Mouse (Mus musculus) midbrain, embryonic 15.5 days (tissue): ENCODE data around the gene Trappc13. TPM values are rescaled to one million over a fixed set of nuclear protein-coding genes. Genes with fewer than 3 reads are reported as not detected.

Experiments used
- ATAC-seq: fragments of 200-750 bp; cut with Nextera tagmentation; replicated peaks from 2 replicates; pipeline ENCODE4 v1.8.0; 2017; ENCODE audit warnings: moderate TSS enrichment
- H3K27ac ChIP-seq: fragments of 300-500 bp; sonication (generic); 2 replicates; pipeline ENCODE4 v1.5.1; 2015; ENCODE audit warnings: mild to moderate bottlenecking, inconsistent platforms
- H3K27me3 ChIP-seq: fragments of 300-500 bp; sonication (generic); replicated peaks from 2 replicates; pipeline ENCODE4 v1.6.1; 2015; ENCODE audit warnings: inconsistent platforms
- H3K36me3 ChIP-seq: fragments of 300-500 bp; sonication (generic); replicated peaks from 2 replicates; pipeline ENCODE4 v1.6.1; 2015; ENCODE audit warnings: inconsistent platforms
- H3K4me1 ChIP-seq: fragments of 300-500 bp; sonication (generic); 2 replicates; pipeline ENCODE4 v1.6.1; 2015; ENCODE audit warnings: inconsistent platforms
- H3K4me2 ChIP-seq: fragments of 300-500 bp; sonication (generic); 2 replicates; pipeline ENCODE4 v1.6.1; 2015; ENCODE audit warnings: inconsistent platforms, mild to moderate bottlenecking, moderate library complexity
- H3K4me3 ChIP-seq: fragments of 300-500 bp; sonication (generic); 2 replicates; pipeline ENCODE4 v1.5.1; 2015; ENCODE audit warnings: mild to moderate bottlenecking, inconsistent platforms
- H3K9ac ChIP-seq: fragments of 300-500 bp; sonication (generic); 2 replicates; pipeline ENCODE4 v1.6.1; 2015; ENCODE audit warnings: mild to moderate bottlenecking, inconsistent platforms
- H3K9me3 ChIP-seq: fragments of 300-500 bp; sonication (generic); 2 replicates; pipeline ENCODE4 v1.6.1; 2016; ENCODE audit warnings: inconsistent platforms
- WGBS: fragments of 180-500 bp; shearing (Covaris S2); methylation state at CpG from one replicate; pipeline ENCODE4 v1.1.7; 2015; ENCODE audit warnings: mixed read lengths; 5-methylcytosine and 5-hydroxymethylcytosine counted together
- polyA plus RNA-seq: library from polyadenylated mRNA; unstranded; fragments of >200 nt; fragmentation: Nextera tagmentation; extraction: Ambion mirVana; gene quantifications from 2 replicates; pipeline ENCODE4 v1.2.1, GENCODE M21; 2015

The Trappc13 gene
- polyA plus RNA-seq, 1 experiment from 2014 or later: 58.7 TPM

DNA sequence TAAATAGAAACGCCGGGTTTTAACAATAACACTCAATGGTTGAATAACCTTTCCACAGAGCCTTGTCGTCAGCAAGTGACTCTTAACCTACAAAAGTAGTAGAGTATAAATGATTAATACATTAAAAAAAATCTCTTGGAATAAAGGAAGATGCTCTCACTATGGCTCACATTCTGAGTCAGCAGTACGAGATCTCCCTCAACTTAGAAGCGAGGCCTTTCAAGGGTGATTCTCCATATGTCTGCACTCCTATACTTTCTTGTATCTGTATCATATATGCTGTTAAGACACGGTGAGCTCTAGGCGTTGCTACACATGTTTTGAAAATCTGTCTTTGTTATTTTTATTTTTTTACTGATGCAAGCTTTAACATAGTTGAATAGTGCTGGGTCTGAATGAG, 67.7 kb downstream of the Trappc13 start:
- no peak for ATAC-seq
- peak overlapping the region; percentile 81 for H3K4me3 ChIP-seq
- WGBS: 22% methylated on average over 7 of the region's 7 CpGs

DNA sequence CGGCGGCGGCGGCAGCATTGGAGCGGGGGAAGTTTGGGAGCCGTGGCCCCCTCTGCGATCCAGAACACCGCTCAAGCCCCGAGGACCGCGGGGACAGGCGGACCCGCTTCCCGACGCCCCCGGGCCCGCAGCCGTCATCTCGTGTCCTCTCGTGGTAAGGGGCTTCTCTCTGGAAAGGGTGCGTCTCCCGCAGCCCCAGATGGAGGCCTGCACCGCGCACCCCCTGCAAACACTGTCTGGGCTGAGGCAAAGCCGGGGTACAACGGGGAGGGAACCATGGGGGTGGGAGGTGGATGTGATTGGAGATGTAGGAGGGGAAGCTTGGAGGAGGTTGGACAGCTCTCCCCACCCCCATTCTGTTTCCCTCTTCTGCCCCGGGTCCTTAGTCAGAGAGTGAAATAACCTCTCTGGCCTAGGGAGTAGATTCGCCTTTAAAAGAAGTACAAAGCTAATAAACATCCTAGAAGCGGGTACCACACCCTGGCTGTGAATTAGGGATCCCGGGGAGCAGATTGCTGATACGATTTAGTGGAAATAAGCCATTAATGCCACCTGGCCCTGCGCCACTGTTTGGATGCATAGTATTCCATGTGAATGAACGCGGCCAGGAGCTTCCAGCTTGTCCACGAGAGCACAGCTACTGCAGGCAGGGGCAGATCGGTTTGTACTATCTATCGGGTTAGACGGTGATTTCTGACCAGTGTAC, 68.3 kb downstream of the Trappc13 start:
- under 1% methylated on average over 38 of the region's 38 CpGs for WGBS
- no peaks in the 10 kb centered on the region for H3K9me3 ChIP-seq
- peaks cover 29% of the 10 kb centered on the region for H3K4me1 ChIP-seq
- H3K36me3 ChIP-seq: no peaks in the 10 kb centered on the region
- H3K4me2 ChIP-seq: peak overlapping the region; percentile 84
- peak; percentile 85 for ATAC-seq
- no peaks in the 10 kb centered on the region for H3K27me3 ChIP-seq
- peak overlapping the region; percentile 86 for H3K27ac ChIP-seq
- peak overlapping the region; percentile 69 for H3K9ac ChIP-seq
- H3K4me3 ChIP-seq: peak overlapping the region; percentile 81

More for the DNA sequence above, 67.7 kb downstream of the Trappc13 start:
- H3K9me3 ChIP-seq: no peaks in the 10 kb centered on the region
- no peaks in the 10 kb centered on the region for H3K27me3 ChIP-seq
- H3K4me2 ChIP-seq: peak overlapping the region; percentile 84
- H3K9ac ChIP-seq: peak overlapping the region; percentile 69
- H3K4me1 ChIP-seq: peaks cover 29% of the 10 kb centered on the region
- H3K27ac ChIP-seq: peak overlapping the region; percentile 86
- H3K36me3 ChIP-seq: no peaks in the 10 kb centered on the region

DNA sequence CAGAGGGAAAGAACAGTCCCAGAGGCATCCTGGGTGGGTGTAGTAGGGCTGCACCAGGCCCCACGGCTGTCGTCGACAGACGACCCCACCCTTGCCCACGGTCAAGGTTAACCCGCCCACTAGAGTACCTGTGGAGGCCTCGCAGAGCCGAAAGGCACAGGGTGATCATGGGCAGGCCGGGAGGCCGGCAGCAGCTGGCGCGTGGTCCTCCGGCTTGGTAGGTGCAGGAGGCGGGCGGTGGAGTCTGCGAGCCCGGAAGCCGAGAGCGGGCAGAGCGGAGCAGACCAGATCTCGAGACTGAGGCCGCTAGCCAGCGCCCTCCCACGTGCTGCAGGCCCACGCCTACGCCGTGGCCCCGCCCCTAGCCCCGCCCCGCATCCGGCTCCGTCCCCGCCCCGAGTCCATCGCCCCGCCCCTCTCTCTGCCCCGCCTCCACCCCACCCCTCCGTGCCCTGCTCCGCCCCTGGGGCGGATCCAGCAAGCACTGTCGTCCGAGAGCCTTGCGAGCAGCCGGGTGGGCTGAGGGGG, 68.9 kb downstream of the Trappc13 start, which contains the start of the genes Nln and Sgtb:
Gene Nln (minus strand): TSS at position 327 of the 528 bp plus-strand sequence.
Gene Sgtb (plus strand): TSS at position 454 of the 528 bp plus-strand sequence.
- Histone ChIP-seq H3K4me3 (peak within 1 kb of the TSS; percentile 81), H3K27me3 (no peaks in the 10 kb centered on the region), H3K9ac (peak within 1 kb of the TSS; percentile 76), H3K9me3 (no peaks in the 10 kb centered on the region), H3K4me2 (peak within 1 kb of the TSS; percentile 84), H3K27ac (peak within 1 kb of the TSS; percentile 86), H3K4me1 (peaks cover 29% of the 10 kb centered on the region), H3K36me3 (no peaks in the 10 kb centered on the region)
- under 1% methylated on average over 36 of the region's 44 CpGs for WGBS
- ATAC-seq: peak; percentile 96

DNA sequence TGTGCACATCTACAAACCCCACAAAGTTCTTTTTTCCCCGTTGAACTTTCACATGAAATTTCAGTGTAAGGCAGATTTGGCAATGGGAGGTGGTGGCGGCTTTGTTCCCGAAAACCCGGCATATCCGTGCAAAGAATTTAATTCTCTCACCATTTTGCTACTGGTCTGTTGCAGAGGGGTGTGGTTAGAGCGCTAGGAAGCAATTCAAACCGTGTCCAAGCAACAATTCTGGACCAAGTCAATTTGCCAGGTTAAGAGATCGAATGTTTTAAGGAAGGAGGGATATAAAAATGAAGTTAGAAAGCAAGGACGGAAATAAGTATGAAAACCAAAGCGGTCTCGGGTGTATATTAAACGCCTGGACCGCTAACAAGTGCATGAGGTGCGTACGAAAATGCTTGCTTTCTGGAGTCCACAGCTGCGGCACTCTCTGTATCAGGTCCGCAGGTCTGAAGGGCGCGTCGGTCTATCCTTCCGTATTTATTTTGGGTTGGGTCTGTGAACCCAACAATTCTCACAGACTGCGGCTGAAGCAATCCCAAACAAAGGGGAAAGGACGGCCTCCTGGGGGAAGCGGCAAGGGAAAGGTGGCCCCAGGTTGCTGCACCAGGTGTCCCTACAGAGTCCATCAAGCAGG, 69.5 kb downstream of the Trappc13 start:
- peak overlapping the region; percentile 86 for H3K27ac ChIP-seq
- ATAC-seq: peak; percentile 25; the same call in 1 of the 2 replicates
- under 1% methylated on average over 24 of the region's 24 CpGs for WGBS

DNA sequence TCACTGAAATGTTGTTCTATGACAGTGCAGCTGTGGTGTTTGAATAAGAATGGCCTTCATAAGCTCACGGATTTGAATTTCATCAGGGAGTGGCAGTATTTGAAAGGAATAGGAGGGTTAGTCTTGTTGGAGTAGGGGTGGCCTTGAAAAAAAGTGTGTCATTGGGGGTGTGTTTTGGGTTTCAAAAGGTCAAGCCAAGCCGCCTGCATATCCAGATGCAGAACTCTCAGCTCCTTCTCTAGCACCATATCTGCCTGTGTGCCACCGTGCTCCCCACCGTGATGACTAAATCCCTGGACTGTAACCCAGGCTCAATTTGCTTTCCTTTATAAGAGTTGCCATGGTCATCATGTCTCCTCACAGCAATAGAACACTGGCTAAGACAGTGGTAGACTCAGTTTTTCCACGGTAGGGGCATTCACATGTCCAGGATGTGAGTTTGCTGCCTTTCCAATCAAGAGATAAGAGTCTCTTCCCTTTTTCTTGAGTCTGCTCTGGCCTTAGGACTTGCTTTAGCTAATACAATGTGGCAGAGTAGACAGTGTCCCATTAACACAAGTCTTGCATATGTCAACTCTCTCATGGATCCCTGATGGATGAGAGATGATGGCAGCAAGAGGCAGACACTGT, 76.5 kb downstream of the Trappc13 start:
- Histone ChIP-seq H3K27me3 (no peaks in the 10 kb centered on the region), H3K4me3 (no peak overlapping the region), H3K4me1 (no peaks in the 10 kb centered on the region), H3K9ac (no peak overlapping the region), H3K4me2 (no peak overlapping the region), H3K27ac (no peak overlapping the region), H3K36me3 (no peaks in the 10 kb centered on the region), H3K9me3 (no peaks in the 10 kb centered on the region)
- WGBS: 86% methylated on average over 5 of the region's 5 CpGs
- no peak for ATAC-seq

More for the DNA sequence above, 69.5 kb downstream of the Trappc13 start:
- Histone ChIP-seq H3K4me2 (peak overlapping the region; percentile 84), H3K9ac (peak overlapping the region; percentile 76), H3K27me3 (no peaks in the 10 kb centered on the region), H3K4me1 (peaks cover 29% of the 10 kb centered on the region), H3K4me3 (peak overlapping the region; percentile 81), H3K9me3 (no peaks in the 10 kb centered on the region), H3K36me3 (no peaks in the 10 kb centered on the region)

DNA sequence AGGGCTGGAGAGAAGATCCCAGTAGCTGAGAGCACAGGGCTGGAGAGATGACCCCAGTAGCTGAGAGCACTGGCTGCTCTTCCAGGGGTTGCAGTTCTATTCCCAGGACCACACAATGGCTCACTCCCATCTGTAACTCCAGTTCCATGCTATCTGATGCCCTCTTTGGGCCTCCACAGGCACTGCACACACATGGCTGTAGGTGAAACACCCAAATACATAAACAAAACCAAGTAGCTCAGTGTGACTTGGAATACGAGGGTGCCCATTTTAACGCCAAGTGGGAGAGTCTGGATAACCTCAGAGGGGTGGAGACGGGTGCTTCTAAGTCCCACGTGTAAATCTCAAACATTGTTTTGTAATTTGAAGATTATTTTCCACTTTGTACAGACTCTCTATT, 77.9 kb downstream of the Trappc13 start:
- Histone ChIP-seq H3K9me3 (no peaks in the 10 kb centered on the region), H3K27ac (no peak overlapping the region), H3K36me3 (no peaks in the 10 kb centered on the region), H3K27me3 (no peaks in the 10 kb centered on the region), H3K9ac (no peak overlapping the region), H3K4me2 (no peak overlapping the region), H3K4me1 (no peaks in the 10 kb centered on the region), H3K4me3 (no peak overlapping the region)
- no peak for ATAC-seq
- 91% methylated on average over 4 of the region's 4 CpGs for WGBS

DNA sequence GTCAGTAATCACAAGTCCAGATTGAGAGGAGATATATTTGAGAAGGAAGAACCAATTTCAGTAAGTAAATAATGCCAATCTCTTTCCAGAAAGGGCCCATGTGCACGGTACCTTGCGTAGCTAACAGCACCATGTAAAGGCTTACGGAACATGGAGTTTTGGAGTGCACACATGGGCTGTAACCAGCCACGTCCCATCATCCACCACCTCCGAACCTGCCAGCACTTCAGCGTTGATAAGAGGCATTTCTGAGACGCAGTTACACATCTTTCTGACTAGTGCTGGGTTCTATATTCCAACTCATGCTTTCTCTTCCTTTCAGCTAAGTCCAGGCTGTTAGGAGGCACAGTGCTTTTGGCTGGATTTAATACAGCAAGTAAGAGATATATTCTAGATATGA, 81.1 kb downstream of the Trappc13 start:
- Histone ChIP-seq H3K4me1 (no peaks in the 10 kb centered on the region), H3K9ac (no peak overlapping the region), H3K4me3 (no peak overlapping the region), H3K9me3 (no peaks in the 10 kb centered on the region), H3K27me3 (no peaks in the 10 kb centered on the region), H3K4me2 (no peak overlapping the region), H3K27ac (no peak overlapping the region), H3K36me3 (no peaks in the 10 kb centered on the region)
- no peak for ATAC-seq
- WGBS: 94% methylated on average over 7 of the region's 7 CpGs

DNA sequence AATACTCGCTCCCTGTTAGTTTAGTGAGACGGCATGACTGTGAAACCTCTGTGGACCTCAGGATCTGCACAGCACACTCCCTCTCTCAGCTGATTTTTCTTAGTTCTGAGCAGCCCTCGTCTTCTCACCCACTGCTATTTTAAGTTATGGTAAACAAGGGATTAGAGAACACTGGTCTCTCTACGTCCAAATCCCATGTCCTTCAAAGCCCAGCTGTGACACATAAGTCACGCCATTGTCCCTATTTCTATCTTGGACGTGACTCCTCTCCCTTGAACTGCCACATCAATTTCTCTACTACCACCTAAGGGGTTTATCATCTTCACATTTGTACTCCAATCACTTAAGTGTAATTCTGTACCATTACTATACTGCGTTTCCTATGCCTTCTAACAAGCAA, 82.3 kb downstream of the Trappc13 start:
- H3K4me1 ChIP-seq: no peaks in the 10 kb centered on the region
- no peak for ATAC-seq
- H3K27ac ChIP-seq: no peak overlapping the region
- no peaks in the 10 kb centered on the region for H3K9me3 ChIP-seq
- H3K27me3 ChIP-seq: no peaks in the 10 kb centered on the region
- H3K4me2 ChIP-seq: no peak overlapping the region
- H3K36me3 ChIP-seq: no peaks in the 10 kb centered on the region
- WGBS: 47% methylated on average over 7 of the region's 7 CpGs
- H3K4me3 ChIP-seq: no peak overlapping the region
- no peak overlapping the region for H3K9ac ChIP-seq

DNA sequence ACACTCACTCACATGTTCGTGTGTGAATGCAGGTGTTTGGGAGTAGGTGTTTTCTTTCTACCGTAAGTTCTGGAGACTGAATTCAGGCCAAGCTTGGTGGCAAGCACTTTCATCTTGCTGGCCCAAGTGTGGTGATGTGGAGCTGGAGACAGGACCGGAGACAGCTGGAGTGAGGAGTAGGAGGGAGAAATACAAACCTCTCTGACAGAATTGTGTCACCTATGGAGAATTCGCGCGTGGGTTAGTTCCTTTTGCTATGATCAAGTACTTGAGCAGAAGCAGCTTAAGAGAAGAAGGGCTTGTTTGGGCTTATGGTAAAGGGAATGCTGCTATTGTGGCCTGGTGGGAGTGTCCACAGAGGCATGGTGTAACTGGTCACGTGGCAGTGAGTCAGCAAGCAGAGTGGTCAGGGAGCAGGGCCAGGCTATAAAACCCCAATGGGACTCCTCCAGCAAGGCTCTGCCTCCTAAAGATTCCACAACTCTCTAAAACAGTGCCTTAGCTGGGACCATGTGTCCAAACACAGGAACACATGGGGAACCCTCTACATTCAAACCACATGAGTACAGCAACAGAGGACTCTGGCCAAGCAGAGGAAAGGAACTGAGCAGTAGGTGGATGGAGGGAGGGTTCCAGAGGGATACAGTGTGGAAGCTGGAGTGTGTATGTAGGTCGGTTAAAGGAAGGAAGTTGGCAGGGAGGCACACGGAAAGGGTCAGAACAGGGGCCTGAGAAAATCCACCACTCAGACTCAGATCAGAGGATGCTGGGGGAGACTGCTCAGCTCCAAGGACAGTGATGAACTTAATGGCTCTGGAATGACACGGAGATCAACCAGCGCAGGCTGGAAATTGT, 83.5 kb downstream of the Trappc13 start:
- Histone ChIP-seq H3K9me3 (no peaks in the 10 kb centered on the region), H3K27me3 (no peaks in the 10 kb centered on the region)
- 86% methylated on average over 11 of the region's 11 CpGs for WGBS

More for the DNA sequence above, 83.5 kb downstream of the Trappc13 start:
- Histone ChIP-seq H3K4me3 (no peak overlapping the region), H3K9ac (no peak overlapping the region), H3K4me2 (no peak overlapping the region), H3K36me3 (no peaks in the 10 kb centered on the region), H3K27ac (no peak overlapping the region), H3K4me1 (no peaks in the 10 kb centered on the region)
- ATAC-seq: peak; percentile 49; the same call in 1 of the 2 replicates
